ENCODE assay signal across 11 mouse cellular contexts in genomic region chr13:54357420-54357819, GRCm38 (mm10). TPM values are rescaled to one million over a fixed set of nuclear protein-coding genes. Genes with fewer than 3 reads are reported as not detected.
DNase-seq lines count a peak whose midpoint lies in the region; ATAC-seq lines count a peak whose summit lies in the region.
"Had no signal": no experiment of that assay in that cellular context is flagged by ENCODE, and none has a peak within 500 bp of the region (broad histone marks: within the 10 kb centered on the region; RNA-seq: fewer than 3 reads in every experiment).

No protein-coding gene starts in this region.

- WGBS in kidney, embryonic 16.5 days, result 59% methylated on average over 4 of the region's 4 CpGs

- ATAC-seq in kidney, embryonic 16.5 days (ENCODE audit: low FRiP score, low TSS enrichment), result no peak

- no peak overlapping the region for H3K4me3 ChIP-seq in kidney, embryonic 16.5 days (ENCODE audit: low read length)
- H3K4me3 ChIP-seq: heart, embryonic 10.5 days; hindbrain, embryonic 15.5 days; limb, embryonic 13.5 days had no signal

- H3K4me2 ChIP-seq in kidney, embryonic 16.5 days (replicated peaks; ENCODE audit: low read depth, low read length), result no peak overlapping the region
- H3K4me2 ChIP-seq: hindbrain, embryonic 15.5 days; limb, embryonic 13.5 days had no signal

- no peak overlapping the region for H3K9ac ChIP-seq in kidney, embryonic 16.5 days (replicated peaks; ENCODE audit: low read length)
- H3K9ac ChIP-seq: hindbrain, embryonic 15.5 days; limb, embryonic 13.5 days had no signal

- peak; percentile 72 for DNase-seq in kidney, adult 18-20 months
- DNase-seq in urinary bladder, postnatal 14 days (ENCODE audit: low spot score), result peak; percentile 33
- no peak for DNase-seq in urinary bladder, postnatal 10 days (ENCODE audit: low spot score)
- peak; percentile 75 to 79 for DNase-seq in cerebellum, postnatal 10 days
- no peak for DNase-seq in thymus, adult 18-20 months
- no peak for DNase-seq in MN1 (ENCODE audit: low spot score)
- DNase-seq: spleen, adult 18-20 months had no signal

- H3K27ac ChIP-seq in kidney, embryonic 16.5 days (ENCODE audit: low read length), result no peak overlapping the region
- H3K27ac ChIP-seq: heart, embryonic 10.5 days; hindbrain, embryonic 15.5 days; limb, embryonic 13.5 days had no signal

- no peaks in the 10 kb centered on the region for H3K9me3 ChIP-seq in kidney, embryonic 16.5 days (ENCODE audit: low read length)
- H3K9me3 ChIP-seq: heart, embryonic 10.5 days; hindbrain, embryonic 15.5 days; limb, embryonic 13.5 days had no signal

- H3K4me1 ChIP-seq in kidney, embryonic 16.5 days (ENCODE audit: insufficient read depth, low read length), result no peaks in the 10 kb centered on the region
- H3K4me1 ChIP-seq: hindbrain, embryonic 15.5 days; limb, embryonic 13.5 days had no signal

- no peaks in the 10 kb centered on the region for H3K36me3 ChIP-seq in kidney, embryonic 16.5 days (ENCODE audit: insufficient read depth, low read length)
- H3K36me3 ChIP-seq: heart, embryonic 10.5 days; hindbrain, embryonic 15.5 days; limb, embryonic 13.5 days had no signal

- H3K27me3 ChIP-seq in kidney, embryonic 16.5 days (ENCODE audit: insufficient read depth, low read length), result no peaks in the 10 kb centered on the region
- H3K27me3 ChIP-seq: hindbrain, embryonic 15.5 days; limb, embryonic 13.5 days had no signal

RNA-seq across cellular contexts. Expression of gene Cplx2, which starts 13.7 kb away (rescaled TPM):
- polyA plus RNA-seq in kidney, embryonic 16.5 days (2015; fragmentation: Nextera tagmentation; extraction: Ambion mirVana), result 5.8 and 6.0 TPM in 2 replicates

Comparison
In these comparisons a context has a peak if more than half of its experiments do, and no peak if none do; other contexts are left out.
1. DNase-seq: peak in kidney, adult 18-20 months (single experiment), urinary bladder, postnatal 14 days (single experiment) and cerebellum, postnatal 10 days (2 of 2); none in urinary bladder, postnatal 10 days (single experiment), thymus, adult 18-20 months (0 of 2) and MN1 (single experiment).